Mouse (Mus musculus) ES-Bruce4 (cell line): ENCODE results near the gene Tfpt. TPM values are rescaled to one million over a fixed set of nuclear protein-coding genes. Genes with fewer than 3 reads are reported as not detected.

Source experiments
- H3K27ac ChIP-seq: 2 replicates; pipeline ENCODE4 v1.5.1; 2012; ENCODE audit warnings: low read length, inconsistent platforms; ENCODE audit not compliant: insufficient read depth
- H3K27me3 ChIP-seq: 2 replicates; pipeline ENCODE4 v1.6.1; 2012; ENCODE audit warnings: mild to moderate bottlenecking, low read length, inconsistent platforms; ENCODE audit not compliant: control insufficient read depth, poor library complexity, insufficient read depth, severe bottlenecking
- H3K36me3 ChIP-seq: 2 replicates; pipeline ENCODE4 v1.6.1; 2012; ENCODE audit warnings: inconsistent platforms, mild to moderate bottlenecking, low read length, moderate library complexity; ENCODE audit not compliant: control insufficient read depth, poor library complexity, insufficient read depth, severe bottlenecking
- H3K4me1 ChIP-seq: one replicate; pipeline ENCODE4 v1.8.1; 2011; ENCODE audit warnings: low read length; ENCODE audit not compliant: control insufficient read depth, insufficient read depth
- H3K4me3 ChIP-seq: 2 replicates; pipeline ENCODE4 v1.5.1; 2011; ENCODE audit warnings: low read depth, mild to moderate bottlenecking, low read length
- H3K9ac ChIP-seq: 2 replicates; pipeline ENCODE4 v1.6.1; 2012; ENCODE audit warnings: low read depth, mild to moderate bottlenecking, inconsistent platforms; ENCODE audit not compliant: poor library complexity, severe bottlenecking
- H3K9me3 ChIP-seq: replicated peaks from 2 replicates; pipeline ENCODE4 v1.6.1; 2012; ENCODE audit warnings: mild to moderate bottlenecking, low read length, inconsistent platforms; ENCODE audit not compliant: control insufficient read depth, poor library complexity, insufficient read depth, severe bottlenecking
- CTCF ChIP-seq: IDR thresholded peaks from one replicate; pipeline ENCODE4 v1.8.1; 2011; ENCODE audit warnings: low read depth, low read length
- EP300 ChIP-seq: IDR thresholded peaks from 2 replicates; pipeline ENCODE4 v1.6.1; 2011; ENCODE audit warnings: low read depth, low read length; ENCODE audit not compliant: insufficient read depth
- POLR2A ChIP-seq: IDR thresholded peaks from one replicate; pipeline ENCODE4 v1.8.1; 2011; ENCODE audit warnings: low read length; ENCODE audit not compliant: insufficient read depth
- polyA plus RNA-seq: library from polyadenylated mRNA; stranded (reverse); fragments of >200 nt; gene quantifications from 2 replicates; pipeline ENCODE4 v1.2.4, GENCODE M21; 2011; ENCODE audit warnings: low read depth; ENCODE audit not compliant: missing spikeins, insufficient read depth, insufficient read length

Gene Tfpt
- polyA plus RNA-seq, 1 experiment = 29.9 TPM

- no peaks in the 10 kb centered on the region for H3K4me1 ChIP-seq
- H3K9me3 ChIP-seq = no peaks in the 10 kb centered on the region
- no peak overlapping the region for H3K4me3 ChIP-seq
- no peak overlapping the region for H3K27ac ChIP-seq
- H3K27me3 ChIP-seq = no peaks in the 10 kb centered on the region
- no peaks in the 10 kb centered on the region for H3K36me3 ChIP-seq
- H3K9ac ChIP-seq = no peak overlapping the region
- no peak for TF ChIP-seq POLR2A
- no peak for TF ChIP-seq CTCF
- no peak for TF ChIP-seq EP300
Observed at GRCm38 (mm10) chr7:3614021-3614420, 15.7 kb downstream of the Tfpt start.

GRCm38 (mm10) chr7:3611006-3611405, 18.7 kb downstream of the Tfpt start:
- Histone ChIP-seq H3K4me1 (no peaks in the 10 kb centered on the region), H3K9me3 (no peaks in the 10 kb centered on the region), H3K4me3 (peak overlapping the region; percentile 37), H3K36me3 (no peaks in the 10 kb centered on the region), H3K9ac (0 out of 2 replicates have a peak overlapping the region, but pooled peaks have one; percentile 0), H3K27ac (no peak overlapping the region), H3K27me3 (no peaks in the 10 kb centered on the region)
- no peak for TF ChIP-seq EP300
- TF ChIP-seq CTCF = no peak
- no peak for TF ChIP-seq POLR2A

- Histone ChIP-seq H3K27ac (no peak overlapping the region), H3K36me3 (no peaks in the 10 kb centered on the region), H3K9ac (no peak overlapping the region), H3K4me1 (no peaks in the 10 kb centered on the region), H3K27me3 (no peaks in the 10 kb centered on the region), H3K4me3 (no peak overlapping the region), H3K9me3 (no peaks in the 10 kb centered on the region)
- no peak for TF ChIP-seq EP300
- TF ChIP-seq CTCF = no peak
- TF ChIP-seq POLR2A = no peak
Observed at GRCm38 (mm10) chr7:3610437-3610836, 19.3 kb downstream of the Tfpt start.

GRCm38 (mm10) chr7:3609082-3609481, 20.6 kb downstream of the Tfpt start:
- H3K9me3 ChIP-seq = no peaks in the 10 kb centered on the region
- no peak for TF ChIP-seq CTCF
- TF ChIP-seq EP300 = no peak
- TF ChIP-seq POLR2A = no peak
- no peak overlapping the region for H3K9ac ChIP-seq
- H3K27me3 ChIP-seq = no peaks in the 10 kb centered on the region
- H3K36me3 ChIP-seq = no peaks in the 10 kb centered on the region
- H3K4me1 ChIP-seq = no peaks in the 10 kb centered on the region
- no peak overlapping the region for H3K4me3 ChIP-seq
- no peak overlapping the region for H3K27ac ChIP-seq

- H3K4me1 ChIP-seq = no peaks in the 10 kb centered on the region
- no peaks in the 10 kb centered on the region for H3K27me3 ChIP-seq
- no peaks in the 10 kb centered on the region for H3K36me3 ChIP-seq
Observed at GRCm38 (mm10) chr7:3608668-3609067, 21.1 kb downstream of the Tfpt start.

GRCm38 (mm10) chr7:3607391-3607790, 22.3 kb downstream of the Tfpt start:
- H3K27me3 ChIP-seq = no peaks in the 10 kb centered on the region
- no peaks in the 10 kb centered on the region for H3K4me1 ChIP-seq
- H3K36me3 ChIP-seq = no peaks in the 10 kb centered on the region
- H3K9me3 ChIP-seq = no peaks in the 10 kb centered on the region
- no peak overlapping the region for H3K27ac ChIP-seq
- TF ChIP-seq POLR2A = no peak
- TF ChIP-seq CTCF = no peak
- TF ChIP-seq EP300 = no peak
- H3K9ac ChIP-seq = no peak overlapping the region
- no peak overlapping the region for H3K4me3 ChIP-seq

More at GRCm38 (mm10) chr7:3608668-3609067, 21.1 kb downstream of the Tfpt start:
- H3K9me3 ChIP-seq = no peaks in the 10 kb centered on the region
- no peak for TF ChIP-seq EP300
- TF ChIP-seq POLR2A = no peak
- TF ChIP-seq CTCF = no peak
- no peak overlapping the region for H3K27ac ChIP-seq
- H3K9ac ChIP-seq = no peak overlapping the region
- H3K4me3 ChIP-seq = no peak overlapping the region
